Mouse (Mus musculus): ENCODE results near the gene Cd2bp2.

DNA sequence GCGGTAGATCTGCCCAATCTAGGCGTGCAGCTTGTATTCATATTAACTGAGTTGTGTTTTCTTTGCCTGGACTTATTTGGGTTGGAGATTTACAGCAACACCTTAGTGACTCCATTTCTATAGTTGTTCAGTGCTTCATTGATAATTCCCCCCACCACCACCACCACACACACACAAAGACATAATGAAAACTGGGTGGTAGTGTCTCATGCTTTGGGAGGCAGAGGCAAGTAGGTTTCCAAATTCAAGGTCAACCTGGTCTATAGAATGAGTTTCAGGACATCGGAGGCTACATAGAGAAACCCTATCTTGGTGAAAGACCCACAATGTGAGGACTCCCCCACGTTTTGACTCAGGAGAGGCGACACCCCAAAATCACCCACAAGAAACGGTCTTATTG is 28.8 kb upstream of the Cd2bp2 start:
- TF ChIP-seq CTCF (IDR thresholded peaks at IDR 0.05; ENCODE audit: low read depth): no peak
- TF ChIP-seq EP300 (optimal IDR thresholded peaks at IDR 0.05): no peak

All from stomach, postnatal 0 days (tissue).